Mouse (Mus musculus) layer of hippocampus, postnatal 14 days (tissue): ENCODE measurements around the gene Sema4c. TPM values are rescaled to one million over a fixed set of nuclear protein-coding genes. Genes with fewer than 3 reads are reported as not detected.

Source experiments
- DNase-seq, 2 experiments: peaks; one replicate each; pipeline ENCODE4 v3.0.0; 2021 to 2022; ENCODE audit warnings: low spot score in 2 of 2, mixed read lengths in 1 of 2
- microRNA-seq, 2 experiments: library from miRNA; unstranded; fragments of <30 nt; microRNA quantifications; one replicate each; pipeline ENCODE4 v1.2.0; 2021
- total RNA-seq, 2 experiments: library from RNA; stranded (reverse); gene quantifications; 2 replicates each; pipeline ENCODE4 v1.2.3; 2021

Sema4c gene
- total RNA-seq, 2 experiments from 2014 or later = 17.6 to 20.8 TPM

GRCm38 (mm10) chr1:36512089-36512965 lies 45.8 kb downstream of the Sema4c start:
- peak; percentile 55 to 60 for DNase-seq

GRCm38 (mm10) chr1:36511289-36512021 lies 46.7 kb downstream of the Sema4c start, which contains the start of gene Cnnm3:
TSS of gene Cnnm3 (plus strand) at chr1:36511867.
- peak; percentile 99 for DNase-seq

GRCm38 (mm10) chr1:36508238-36508637 lies 49.9 kb downstream of the Sema4c start:
- no peak for DNase-seq

- peak; percentile 58 to 71 for DNase-seq
These were observed 56.9 kb downstream of the Sema4c start for GRCm38 (mm10) chr1:36501261-36501660.

Small RNAs within 50 kb of the gene (microRNA-seq; reads per million reads assigned to microRNA genes)
- gene Gm47280 = 0 reads per million in 2 experiments

Other genes starting within 250 kb of the Sema4c start
- 10 to 100 TPM; 57.6 to 60.4 TPM for gene Kansl3, start 189.2 kb downstream of the Sema4c start, total RNA-seq
- not detected for gene Fer1l5, start 186.1 kb downstream of the Sema4c start, total RNA-seq
- gene Lman2l, start 113.1 kb downstream of the Sema4c start, total RNA-seq = 10 to 100 TPM; 51.3 to 57.7 TPM
- 10 to 100 TPM; 16.8 to 18.2 TPM for gene Cnnm4, start 86.7 kb downstream of the Sema4c start, total RNA-seq
- gene Cnnm3, start 46.5 kb downstream of the Sema4c start, total RNA-seq = 10 to 100 TPM; 36.1 to 39.5 TPM
- gene Ankrd23, start 21.5 kb downstream of the Sema4c start, total RNA-seq = 1 to 10 TPM; 6.1 to 7.5 TPM
- gene Gm42417, start 18.9 kb downstream of the Sema4c start, total RNA-seq = not detected
- gene Ankrd39, start 10.9 kb downstream of the Sema4c start, total RNA-seq = 10 to 100 TPM; 12.2 to 14.2 TPM
- under 1 TPM; 0.41 to 0.52 TPM for gene Fam178b, start 124.8 kb upstream of the Sema4c start, total RNA-seq
- 100 to 1,000 TPM; 770 to 824 TPM for gene Cox5b, start 133.1 kb upstream of the Sema4c start, total RNA-seq
- under 1 TPM; 0.36 to 0.60 TPM for gene 4933424G06Rik, start 151.8 kb upstream of the Sema4c start, total RNA-seq
- gene Actr1b, start 156.1 kb upstream of the Sema4c start, total RNA-seq = 100 to 1,000 TPM; 215 to 223 TPM
- 1 to 10 TPM; 4.7 TPM for gene Zap70, start 203.4 kb upstream of the Sema4c start, total RNA-seq